Mouse (Mus musculus) liver, embryonic 14.5 days (tissue): Measurements from ENCODE around the gene Fryl.

ENCODE experiments used
- CTCF ChIP-seq: IDR thresholded peaks from 2 replicates; pipeline ENCODE4 v1.5.1; 2016; ENCODE audit warnings: antibody characterized with exemption, low read depth, control low read depth
- EP300 ChIP-seq: IDR thresholded peaks from 2 replicates; pipeline ENCODE4 v1.6.1; 2016; ENCODE audit warnings: antibody characterized with exemption, low read depth

- TF ChIP-seq CTCF (no peak), EP300 (no peak)
Observed at GRCm38 (mm10) chr5:73232267-73232666, 24.2 kb downstream of the Fryl start.
